Mouse (Mus musculus) bone marrow macrophage, adult 2 months (primary cell): ENCODE data around the gene Rpl9-ps6.

Experiments used
- CTCF ChIP-seq: IDR thresholded peaks from 2 replicates; pipeline ENCODE4 v1.5.1; 2012; ENCODE audit warnings: low read depth, mild to moderate bottlenecking, low read length, moderate library complexity
- POLR2A ChIP-seq: IDR thresholded peaks from 2 replicates; pipeline ENCODE4 v1.6.1; 2012; ENCODE audit warnings: mild to moderate bottlenecking, low read depth, low read length, borderline replicate concordance

- TF ChIP-seq POLR2A (no peak), CTCF (no peak)
Observed at GRCm38 (mm10) chr19:32490976-32491375, 24.6 kb upstream of the Rpl9-ps6 start.
